Mouse (Mus musculus): ENCODE data around the gene Entpd6. TPM values are rescaled to one million over a fixed set of nuclear protein-coding genes. Genes with fewer than 3 reads are reported as not detected.

Gene Entpd6
- polyA plus RNA-seq, 1 experiment, result 37.0 TPM

DNA sequence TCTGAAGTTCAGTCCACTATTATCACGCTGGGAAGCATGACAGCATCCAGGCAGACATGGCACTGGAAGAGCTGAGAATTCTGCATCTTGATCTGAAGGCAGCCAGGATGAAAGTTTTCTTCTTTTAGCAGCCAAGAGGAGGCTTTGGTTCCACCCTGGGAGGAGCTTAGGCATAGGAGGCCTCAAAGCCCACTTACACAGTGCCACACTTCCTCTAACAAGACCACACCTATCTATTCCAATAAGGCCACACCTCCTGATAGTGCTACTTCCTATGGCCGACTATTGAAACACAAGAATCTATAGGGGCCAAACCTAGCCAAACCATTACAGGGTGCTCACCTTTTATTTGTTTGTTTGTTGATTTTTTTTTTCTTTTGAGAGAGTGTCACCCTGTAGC is 34.0 kb downstream of the Entpd6 start:
- Histone ChIP-seq H3K27ac (ENCODE audit: control insufficient read depth, insufficient read depth, low read length) (no peak overlapping the region), H3K4me3 (ENCODE audit: control insufficient read depth, insufficient read depth, low read length) (no peak overlapping the region), H3K4me1 (replicated peaks; ENCODE audit: control insufficient read depth, insufficient read depth, low read length) (peaks cover 8% of the 10 kb centered on the region), H3K27me3 (ENCODE audit: control insufficient read depth, insufficient read depth, low read length) (no peaks in the 10 kb centered on the region), H3K36me3 (ENCODE audit: control insufficient read depth, insufficient read depth, low read length) (no peaks in the 10 kb centered on the region)
- DNase-seq, result no peak
- WGBS, result 77% methylated on average over 2 of the region's 2 CpGs
- TF ChIP-seq CTCF (IDR thresholded peaks at IDR 0.05; ENCODE audit: borderline replicate concordance, control insufficient read depth, extremely low read depth, insufficient read depth, low read length, poor library complexity) (no peak), POLR2A (IDR thresholded peaks at IDR 0.05; ENCODE audit: control insufficient read depth, extremely low read depth, insufficient read depth, low read length, poor library complexity) (no peak)

DNA sequence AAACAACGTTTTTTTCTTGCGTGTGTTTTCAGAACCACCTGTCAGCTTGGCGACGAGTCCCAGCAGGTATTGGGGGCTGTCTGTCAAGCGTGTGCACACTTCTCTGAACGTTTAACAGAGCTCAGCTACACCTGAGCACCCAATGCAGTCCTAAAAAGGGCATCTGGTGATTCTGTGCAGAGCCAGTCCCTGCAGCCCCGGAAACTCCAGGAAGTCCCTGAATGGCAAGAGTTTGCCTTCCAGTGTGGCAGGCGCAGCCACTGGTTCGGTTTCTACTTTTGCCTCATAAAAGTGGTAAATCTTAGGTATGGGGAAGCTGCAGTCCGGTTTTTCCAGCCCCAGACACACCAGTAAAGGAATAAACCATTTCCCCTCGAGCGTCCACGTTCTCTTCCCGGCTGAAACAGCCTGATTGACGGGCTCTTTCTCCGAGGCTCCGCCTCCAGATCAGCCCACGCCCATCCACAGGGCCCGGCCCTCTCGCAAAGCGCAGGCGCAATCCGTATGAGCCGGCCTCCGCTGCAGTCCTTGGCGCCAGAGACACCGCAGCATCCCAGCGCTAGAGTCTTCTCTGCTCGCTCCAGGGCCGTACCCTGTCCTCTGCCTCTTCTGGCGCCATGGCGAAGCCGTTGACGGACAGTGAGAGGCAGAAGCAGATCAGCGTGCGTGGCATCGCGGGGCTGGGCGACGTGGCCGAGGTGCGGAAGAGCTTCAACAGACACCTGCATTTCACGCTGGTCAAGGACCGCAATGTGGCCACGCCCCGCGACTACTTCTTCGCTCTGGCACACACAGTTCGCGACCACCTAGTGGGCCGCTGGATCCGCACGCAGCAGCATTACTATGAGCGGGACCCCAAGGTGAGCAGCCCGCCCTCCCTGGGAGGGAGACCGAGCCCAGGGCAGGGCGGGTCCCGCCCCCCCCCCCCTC is 37.7 kb downstream of the Entpd6 start, which contains the start of gene Pygb:
Pygb (plus strand) TSS at position 485 of the 930 bp plus-strand sequence.
- WGBS, result under 1% methylated on average over 58 of the region's 58 CpGs
- no peaks in the 10 kb centered on the region for H3K36me3 ChIP-seq (ENCODE audit: control insufficient read depth, insufficient read depth, low read length)
- peaks cover 9% of the 10 kb centered on the region for H3K4me1 ChIP-seq (replicated peaks; ENCODE audit: control insufficient read depth, insufficient read depth, low read length)
- TF ChIP-seq POLR2A (IDR thresholded peaks at IDR 0.05; ENCODE audit: control insufficient read depth, extremely low read depth, insufficient read depth, low read length, poor library complexity) (peak; percentile 64; the same call in 1 of the 2 replicates), CTCF (IDR thresholded peaks at IDR 0.05; ENCODE audit: borderline replicate concordance, control insufficient read depth, extremely low read depth, insufficient read depth, low read length, poor library complexity) (no peak)
- H3K4me3 ChIP-seq (ENCODE audit: control insufficient read depth, insufficient read depth, low read length), result peak within 1 kb of the TSS; percentile 96
- DNase-seq, result peak; percentile 82
- H3K27me3 ChIP-seq (ENCODE audit: control insufficient read depth, insufficient read depth, low read length), result no peaks in the 10 kb centered on the region
- peak within 1 kb of the TSS; percentile 20; the same call in 1 of the 2 replicates for H3K27ac ChIP-seq (ENCODE audit: control insufficient read depth, insufficient read depth, low read length)

DNA sequence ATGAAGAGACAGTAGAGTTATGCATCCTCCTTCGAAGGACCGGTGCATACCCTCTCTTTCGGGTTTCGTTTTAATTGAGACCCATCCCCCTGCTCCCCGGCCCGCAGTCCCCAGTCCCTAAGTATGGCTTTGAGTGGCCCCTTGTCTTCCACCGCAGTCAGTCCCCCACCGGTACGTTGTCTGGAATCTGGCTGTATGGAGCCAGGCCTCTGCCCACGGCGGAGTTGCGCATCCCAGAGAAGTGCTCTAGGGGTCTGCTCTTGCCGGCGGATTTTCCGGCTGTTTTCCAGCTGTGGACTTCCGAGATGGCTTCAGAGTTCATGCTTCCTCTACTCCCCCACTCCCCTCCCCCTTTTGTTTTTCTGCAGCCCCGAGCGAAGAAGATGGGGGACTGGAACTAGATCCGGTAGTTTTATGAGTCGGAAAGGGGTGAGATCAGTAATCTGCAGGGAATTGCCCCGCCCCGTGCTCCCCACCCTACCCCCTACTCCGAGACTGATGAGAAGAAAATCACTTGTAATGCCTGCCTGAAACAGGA is 38.5 kb downstream of the Entpd6 start:
- peak; percentile 29 for DNase-seq
- 0 out of 2 replicates have a peak, but pooled peaks cover 5% of the 10 kb centered on the region for H3K36me3 ChIP-seq (ENCODE audit: control insufficient read depth, insufficient read depth, low read length)
- peaks cover 9% of the 10 kb centered on the region for H3K4me1 ChIP-seq (replicated peaks; ENCODE audit: control insufficient read depth, insufficient read depth, low read length)
- peak overlapping the region; percentile 96 for H3K4me3 ChIP-seq (ENCODE audit: control insufficient read depth, insufficient read depth, low read length)
- 1% methylated on average over 23 of the region's 23 CpGs for WGBS
- H3K27ac ChIP-seq (ENCODE audit: control insufficient read depth, insufficient read depth, low read length), result no peak overlapping the region
- TF ChIP-seq POLR2A (IDR thresholded peaks at IDR 0.05; ENCODE audit: control insufficient read depth, extremely low read depth, insufficient read depth, low read length, poor library complexity) (no peak), CTCF (IDR thresholded peaks at IDR 0.05; ENCODE audit: borderline replicate concordance, control insufficient read depth, extremely low read depth, insufficient read depth, low read length, poor library complexity) (no peak)
- no peaks in the 10 kb centered on the region for H3K27me3 ChIP-seq (ENCODE audit: control insufficient read depth, insufficient read depth, low read length)

DNA sequence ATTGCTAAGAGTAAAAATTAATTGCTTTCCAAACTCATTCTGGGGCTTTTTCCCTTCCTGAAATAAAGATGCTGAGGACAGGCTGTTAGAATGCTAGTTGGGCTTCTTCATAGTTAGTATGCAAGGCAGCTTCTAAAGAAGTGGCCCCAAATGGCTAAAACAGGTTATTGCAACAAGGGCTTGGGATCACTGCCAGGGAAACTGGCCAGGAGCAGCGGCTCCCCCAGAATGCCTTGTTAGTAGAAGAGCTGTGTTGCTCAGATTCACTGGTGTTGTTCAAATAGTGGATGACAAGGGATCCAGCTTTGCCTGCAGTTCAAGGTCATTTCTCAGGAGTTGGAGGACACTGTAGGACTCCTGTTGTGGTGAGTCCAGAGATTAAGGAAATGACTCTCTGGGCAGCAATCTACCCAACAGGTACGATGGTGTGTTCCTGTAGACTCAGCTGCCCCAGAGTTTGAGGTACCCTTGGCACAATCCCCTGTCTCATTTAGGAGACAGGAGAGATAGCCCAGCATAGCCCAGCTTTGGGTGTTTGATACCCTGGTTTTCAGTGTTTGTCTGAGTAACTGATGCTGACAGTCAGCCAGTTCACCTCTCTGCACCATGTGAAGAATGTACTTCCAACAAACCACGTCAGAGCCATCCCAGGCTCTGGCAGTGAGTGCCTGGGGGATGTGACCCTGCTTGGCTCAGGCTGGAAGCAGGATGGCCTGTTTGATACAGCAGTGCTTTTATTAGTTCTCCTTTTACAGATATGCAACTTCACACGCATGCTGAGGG is 40.1 kb downstream of the Entpd6 start:
- H3K4me1 ChIP-seq (replicated peaks; ENCODE audit: control insufficient read depth, insufficient read depth, low read length), result peaks cover 9% of the 10 kb centered on the region
- 84% methylated on average over 4 of the region's 4 CpGs for whole genome bisulfite sequencing
- TF ChIP-seq POLR2A (IDR thresholded peaks at IDR 0.05; ENCODE audit: control insufficient read depth, extremely low read depth, insufficient read depth, low read length, poor library complexity), result no peak
- no peak for TF ChIP-seq CTCF (IDR thresholded peaks at IDR 0.05; ENCODE audit: borderline replicate concordance, control insufficient read depth, extremely low read depth, insufficient read depth, low read length, poor library complexity)
- H3K27me3 ChIP-seq (ENCODE audit: control insufficient read depth, insufficient read depth, low read length), result no peaks in the 10 kb centered on the region
- H3K4me3 ChIP-seq (ENCODE audit: control insufficient read depth, insufficient read depth, low read length), result no peak overlapping the region
- DNase-seq, result no peak
- H3K36me3 ChIP-seq (ENCODE audit: control insufficient read depth, insufficient read depth, low read length), result 0 out of 2 replicates have a peak, but pooled peaks cover 6% of the 10 kb centered on the region
- H3K27ac ChIP-seq (ENCODE audit: control insufficient read depth, insufficient read depth, low read length), result no peak overlapping the region

DNA sequence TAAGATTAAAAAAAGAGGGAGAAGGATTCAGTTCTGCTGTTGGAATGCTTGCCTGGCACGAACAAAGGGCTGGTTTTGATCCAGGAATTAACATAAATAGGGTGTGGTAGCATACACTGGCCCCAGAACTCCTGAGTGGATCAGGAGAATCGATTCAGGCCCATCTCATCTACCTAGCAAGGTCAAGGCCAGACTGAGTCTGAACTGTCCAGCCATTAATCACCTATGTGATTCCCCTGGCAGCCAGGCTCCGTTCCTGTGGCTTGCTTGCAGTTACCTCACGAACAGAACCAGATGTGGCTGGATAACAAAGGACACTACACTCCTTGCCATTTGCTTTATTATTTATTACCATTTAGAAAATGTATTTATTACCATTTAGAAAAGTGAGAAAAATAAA is 44.5 kb downstream of the Entpd6 start:
- no peak overlapping the region for H3K4me3 ChIP-seq (ENCODE audit: control insufficient read depth, insufficient read depth, low read length)
- no peak overlapping the region for H3K27ac ChIP-seq (ENCODE audit: control insufficient read depth, insufficient read depth, low read length)
- no peak for DNase-seq
- WGBS, result 90% methylated on average over 4 of the region's 4 CpGs
- H3K27me3 ChIP-seq (ENCODE audit: control insufficient read depth, insufficient read depth, low read length), result no peaks in the 10 kb centered on the region
- TF ChIP-seq POLR2A (IDR thresholded peaks at IDR 0.05; ENCODE audit: control insufficient read depth, extremely low read depth, insufficient read depth, low read length, poor library complexity) (no peak), CTCF (IDR thresholded peaks at IDR 0.05; ENCODE audit: borderline replicate concordance, control insufficient read depth, extremely low read depth, insufficient read depth, low read length, poor library complexity) (no peak)
- peaks cover 6% of the 10 kb centered on the region; the same call in 1 of the 2 replicates for H3K36me3 ChIP-seq (ENCODE audit: control insufficient read depth, insufficient read depth, low read length)
- no peaks in the 10 kb centered on the region for H3K4me1 ChIP-seq (replicated peaks; ENCODE audit: control insufficient read depth, insufficient read depth, low read length)

DNA sequence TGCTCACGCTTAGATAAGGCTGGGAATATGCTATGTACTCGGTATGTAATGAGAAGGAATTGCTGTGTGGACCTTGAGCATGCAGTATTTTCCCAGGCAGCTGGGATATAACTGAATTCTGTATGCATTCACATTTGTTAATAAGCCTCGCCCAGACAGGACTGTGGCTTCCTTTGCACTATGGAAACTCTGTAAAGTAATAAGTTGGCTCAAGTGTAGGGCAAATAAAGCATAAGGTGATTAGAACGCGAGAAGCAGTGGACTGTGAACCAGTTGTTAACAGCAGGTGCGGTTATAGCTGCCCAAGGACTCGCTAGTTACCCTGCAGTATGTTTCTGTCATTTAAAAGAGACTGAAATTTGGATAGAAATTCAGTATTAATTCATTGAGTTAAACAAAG is 49.2 kb downstream of the Entpd6 start:
- H3K27me3 ChIP-seq (ENCODE audit: control insufficient read depth, insufficient read depth, low read length), result no peaks in the 10 kb centered on the region
- peaks cover 9% of the 10 kb centered on the region; the same call in 1 of the 2 replicates for H3K36me3 ChIP-seq (ENCODE audit: control insufficient read depth, insufficient read depth, low read length)
- no peaks in the 10 kb centered on the region for H3K4me1 ChIP-seq (replicated peaks; ENCODE audit: control insufficient read depth, insufficient read depth, low read length)
- no peak overlapping the region for H3K27ac ChIP-seq (ENCODE audit: control insufficient read depth, insufficient read depth, low read length)
- 93% methylated on average over 7 of the region's 7 CpGs for WGBS
- TF ChIP-seq POLR2A (IDR thresholded peaks at IDR 0.05; ENCODE audit: control insufficient read depth, extremely low read depth, insufficient read depth, low read length, poor library complexity), result no peak
- TF ChIP-seq CTCF (IDR thresholded peaks at IDR 0.05; ENCODE audit: borderline replicate concordance, control insufficient read depth, extremely low read depth, insufficient read depth, low read length, poor library complexity), result no peak
- DNase-seq, result no peak
- no peak overlapping the region for H3K4me3 ChIP-seq (ENCODE audit: control insufficient read depth, insufficient read depth, low read length)

Measured in thymus, adult 2 months (tissue).